Mouse (Mus musculus) embryonic fibroblast, embryonic 13.5 days (primary cell): ENCODE measurements around the gene Tap2.

Source experiments
- CTCF ChIP-seq: IDR thresholded peaks from 2 replicates; pipeline ENCODE4 v1.5.1; 2011; ENCODE audit warnings: mild to moderate bottlenecking, control low read depth, low read length, moderate library complexity, borderline replicate concordance; ENCODE audit not compliant: insufficient read depth
- POLR2A ChIP-seq: IDR thresholded peaks from 2 replicates; pipeline ENCODE4 v1.6.1; 2011; ENCODE audit warnings: low read depth, mild to moderate bottlenecking, control low read depth, low read length, moderate library complexity

- TF ChIP-seq CTCF (no peak), POLR2A (no peak)
Measured at GRCm38 (mm10) chr17:34237741-34238140, 34.4 kb downstream of the Tap2 start.
